Mouse (Mus musculus) small intestine, adult 2 months (tissue): ENCODE measurements around the gene Olfr1391. TPM values are rescaled to one million over a fixed set of nuclear protein-coding genes. Genes with fewer than 3 reads are reported as not detected.

Experiments used
- H3K27ac ChIP-seq: fragments of 200-500 bp; 2 replicates; pipeline ENCODE4 v1.5.1; 2012; ENCODE audit warnings: low read depth, low read length, control low read depth, inconsistent platforms; ENCODE audit not compliant: insufficient read depth
- H3K27me3 ChIP-seq: fragments of 200-500 bp; 2 replicates; pipeline ENCODE4 v1.6.1; 2012; ENCODE audit warnings: mild to moderate bottlenecking, moderate library complexity, low read length, inconsistent platforms; ENCODE audit not compliant: control insufficient read depth, insufficient read depth
- H3K36me3 ChIP-seq: fragments of 200-500 bp; 2 replicates; pipeline ENCODE4 v1.6.1; 2012; ENCODE audit warnings: mild to moderate bottlenecking, low read length, control low read depth, inconsistent platforms; ENCODE audit not compliant: control insufficient read depth, insufficient read depth
- H3K4me1 ChIP-seq: fragments of 200-500 bp; 2 replicates; pipeline ENCODE4 v1.6.1; 2012; ENCODE audit warnings: low read length, inconsistent platforms, mixed read lengths; ENCODE audit not compliant: control insufficient read depth, insufficient read depth, insufficient read length
- H3K4me3 ChIP-seq: fragments of 200-500 bp; 2 replicates; pipeline ENCODE4 v1.5.1; 2012; ENCODE audit warnings: low read depth, mild to moderate bottlenecking, control low read depth, inconsistent platforms, low read length, moderate library complexity
- CTCF ChIP-seq: fragments of 200-500 bp; IDR thresholded peaks from 2 replicates; pipeline ENCODE4 v1.5.1; 2012; ENCODE audit warnings: low read depth, mild to moderate bottlenecking, control low read depth, inconsistent platforms, low read length, moderate library complexity, mixed read lengths; ENCODE audit not compliant: insufficient replicate concordance, insufficient read length; ENCODE audit errors: extremely low read depth
- POLR2A ChIP-seq: fragments of 200-500 bp; IDR thresholded peaks from 2 replicates; pipeline ENCODE4 v1.6.1; 2012; ENCODE audit warnings: low read depth, mild to moderate bottlenecking, control low read depth, inconsistent platforms, low read length, moderate library complexity
- WGBS: fragments of 180-500 bp; shearing (Covaris S2); methylation state at CpG from one replicate; pipeline ENCODE4 v1.1.7; 2018; 5-methylcytosine and 5-hydroxymethylcytosine counted together
- polyA plus RNA-seq: library from polyadenylated mRNA; depleted of rRNA; stranded (reverse); fragments of >200 nt; gene quantifications from 2 replicates; pipeline ENCODE4 v1.2.3, GENCODE M21; 2012; rRNA removed

Olfr1391 gene
- polyA plus RNA-seq, 1 experiment, result not detected

- 78% methylated on average over 3 of the region's 3 CpGs for WGBS
- H3K4me3 ChIP-seq, result no peak overlapping the region
- no peaks in the 10 kb centered on the region for H3K4me1 ChIP-seq
- no peak overlapping the region for H3K27ac ChIP-seq
- H3K27me3 ChIP-seq, result no peaks in the 10 kb centered on the region
- no peaks in the 10 kb centered on the region for H3K36me3 ChIP-seq
- TF ChIP-seq POLR2A, result no peak
- TF ChIP-seq CTCF, result no peak
Observed at GRCm38 (mm10) chr11:49326726-49327125, 4.2 kb downstream of the Olfr1391 start.

- Histone ChIP-seq H3K27me3 (no peaks in the 10 kb centered on the region), H3K4me3 (no peak overlapping the region), H3K4me1 (no peaks in the 10 kb centered on the region), H3K27ac (no peak overlapping the region), H3K36me3 (no peaks in the 10 kb centered on the region)
- TF ChIP-seq POLR2A, result no peak
- TF ChIP-seq CTCF, result no peak
- 55% methylated on average over 1 of the region's 1 CpGs for WGBS
Observed at GRCm38 (mm10) chr11:49329686-49330085, 7.1 kb downstream of the Olfr1391 start.

- Histone ChIP-seq H3K36me3 (no peaks in the 10 kb centered on the region), H3K27ac (no peak within 1 kb of the TSS), H3K4me1 (no peaks in the 10 kb centered on the region), H3K4me3 (no peak within 1 kb of the TSS), H3K27me3 (no peaks in the 10 kb centered on the region)
- 82% methylated on average over 1 of the region's 1 CpGs for WGBS
- TF ChIP-seq CTCF (no peak), POLR2A (no peak)
Observed at GRCm38 (mm10) chr11:49334888-49335287, 12.3 kb downstream of the Olfr1391 start, which contains the start of gene Olfr1390. Gene Olfr1390 (plus strand): TSS chr11:49335188.

GRCm38 (mm10) chr11:49337150-49337832 lies 14.7 kb downstream of the Olfr1391 start:
- Histone ChIP-seq H3K27ac (no peak overlapping the region), H3K27me3 (no peaks in the 10 kb centered on the region), H3K4me1 (no peaks in the 10 kb centered on the region), H3K4me3 (no peak overlapping the region), H3K36me3 (no peaks in the 10 kb centered on the region)
- TF ChIP-seq CTCF, result no peak
- no peak for TF ChIP-seq POLR2A
- 57% methylated on average over 4 of the region's 4 CpGs for WGBS

Other genes with a start within 250 kb of the Olfr1391 start
- 2.7 and 8.7 TPM in 2 replicates for gene Ifi47, start 246.2 kb upstream of the Olfr1391 start, polyA plus RNA-seq
- gene Olfr1396, start 207.9 kb upstream of the Olfr1391 start, polyA plus RNA-seq, result 0.13 TPM in 1 of 2 replicates, not detected in the other
- gene Olfr1395, start 180.5 kb upstream of the Olfr1391 start, polyA plus RNA-seq, result not detected in 2 replicates
- not detected in 2 replicates for gene Olfr1394, start 168.4 kb upstream of the Olfr1391 start, polyA plus RNA-seq
- gene Btnl9, start 135.6 kb upstream of the Olfr1391 start, polyA plus RNA-seq, result 0.53 and 1.2 TPM in 2 replicates
- 0.38 and 0.42 TPM in 2 replicates for gene Zfp62, start 119.5 kb upstream of the Olfr1391 start, polyA plus RNA-seq
- 97.4 and 231 TPM in 2 replicates for gene Mgat1, start 78.6 kb upstream of the Olfr1391 start, polyA plus RNA-seq
- gene Olfr1393, start 44.4 kb upstream of the Olfr1391 start, polyA plus RNA-seq, result 0.10 and 0.42 TPM in 2 replicates
- 0.11 and 0.13 TPM in 2 replicates for gene Olfr1392, start 37.5 kb upstream of the Olfr1391 start, polyA plus RNA-seq
- gene Olfr10, start 18.0 kb upstream of the Olfr1391 start, polyA plus RNA-seq, result not detected in 2 replicates
- gene Olfr1390, start 12.4 kb downstream of the Olfr1391 start, polyA plus RNA-seq, result not detected in 2 replicates
- gene Olfr1389, start 100.3 kb downstream of the Olfr1391 start, polyA plus RNA-seq, result not detected in 2 replicates
- gene Olfr1388, start 113.9 kb downstream of the Olfr1391 start, polyA plus RNA-seq, result 0.19 and 0.27 TPM in 2 replicates
- not detected in 2 replicates for gene Olfr1387, start 132.6 kb downstream of the Olfr1391 start, polyA plus RNA-seq
- gene Olfr1386, start 142.3 kb downstream of the Olfr1391 start, polyA plus RNA-seq, result not detected in 2 replicates
- gene Olfr1385, start 166.3 kb downstream of the Olfr1391 start, polyA plus RNA-seq, result not detected in 2 replicates
- not detected in 2 replicates for gene Olfr1384, start 184.0 kb downstream of the Olfr1391 start, polyA plus RNA-seq
- not detected in 2 replicates for gene Olfr1383, start 196.9 kb downstream of the Olfr1391 start, polyA plus RNA-seq
- not detected in 2 replicates for gene Olfr1382, start 205.5 kb downstream of the Olfr1391 start, polyA plus RNA-seq
- not detected in 2 replicates for gene Olfr1381, start 220.7 kb downstream of the Olfr1391 start, polyA plus RNA-seq
- not detected in 2 replicates for gene Olfr1380, start 234.1 kb downstream of the Olfr1391 start, polyA plus RNA-seq